Mouse (Mus musculus): ENCODE measurements around the gene Rffl. TPM values are rescaled to one million over a fixed set of nuclear protein-coding genes. Genes with fewer than 3 reads are reported as not detected.

Gene Rffl
- 17.9 and 19.5 TPM in 2 replicates for polyA plus RNA-seq (2014; fragmentation: Nextera tagmentation; extraction: Ambion mirVana)

DNA sequence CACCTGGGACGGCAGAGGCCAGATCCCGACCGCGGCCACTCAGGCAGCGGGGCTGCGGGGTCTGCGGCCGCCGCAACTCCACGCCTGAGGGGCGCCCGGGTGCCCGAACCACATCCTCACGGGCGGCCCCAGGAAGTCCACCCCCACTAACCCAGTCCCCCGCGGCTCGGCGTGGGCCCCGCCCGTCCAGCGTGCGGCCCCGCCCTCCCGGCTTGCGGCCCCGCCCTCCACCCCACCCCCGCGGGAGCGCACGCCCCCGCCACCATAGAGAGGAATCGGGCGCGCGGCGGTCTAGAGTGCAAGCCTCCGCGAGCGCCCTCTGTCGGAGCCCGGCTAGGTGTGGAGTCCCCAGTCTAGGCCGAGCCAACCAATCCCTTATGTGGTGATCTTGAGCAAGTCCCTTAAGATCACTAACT lies at the start of gene Rffl:
Rffl (minus strand) TSS at position 180 of the 416 bp plus-strand sequence.
- no peaks in the 10 kb centered on the region for H3K4me1 ChIP-seq (ENCODE audit: control insufficient read depth, insufficient read depth, low read length)
- peak within 1 kb of the TSS; percentile 52; the same call in 1 of the 2 replicates for H3K27ac ChIP-seq (ENCODE audit: low read length)
- peak within 1 kb of the TSS; percentile 61 for H3K9ac ChIP-seq (replicated peaks; ENCODE audit: low read depth, low read length)
- H3K9me3 ChIP-seq (ENCODE audit: control insufficient read depth, low read depth, low read length): no peaks in the 10 kb centered on the region
- no peaks in the 10 kb centered on the region for H3K36me3 ChIP-seq (ENCODE audit: control insufficient read depth, insufficient read depth, low read length)
- H3K4me3 ChIP-seq (ENCODE audit: low read depth, low read length): peak within 1 kb of the TSS; percentile 77
- 1% methylated on average over 43 of the region's 43 CpGs for WGBS
- peak; percentile 95 for ATAC-seq (ENCODE audit: insufficient number of reproducible peaks, insufficient read depth, low FRiP score, low read depth)
- peak within 1 kb of the TSS; percentile 72 for H3K4me2 ChIP-seq (replicated peaks; ENCODE audit: low read depth, low read length)
- H3K27me3 ChIP-seq (ENCODE audit: control insufficient read depth, insufficient read depth, low read length): no peaks in the 10 kb centered on the region

GRCm38 (mm10) chr11:82920768-82921167 lies 49.8 kb upstream of the Rffl start:
- no peak for ATAC-seq (ENCODE audit: insufficient number of reproducible peaks, insufficient read depth, low FRiP score, low read depth)
- Histone ChIP-seq H3K9me3 (ENCODE audit: control insufficient read depth, low read depth, low read length) (no peaks in the 10 kb centered on the region), H3K4me1 (ENCODE audit: control insufficient read depth, insufficient read depth, low read length) (no peaks in the 10 kb centered on the region), H3K27me3 (ENCODE audit: control insufficient read depth, insufficient read depth, low read length) (no peaks in the 10 kb centered on the region), H3K27ac (ENCODE audit: low read length) (no peak overlapping the region), H3K36me3 (ENCODE audit: control insufficient read depth, insufficient read depth, low read length) (no peaks in the 10 kb centered on the region), H3K9ac (replicated peaks; ENCODE audit: low read depth, low read length) (no peak overlapping the region), H3K4me2 (replicated peaks; ENCODE audit: low read depth, low read length) (no peak overlapping the region), H3K4me3 (ENCODE audit: low read depth, low read length) (no peak overlapping the region)
- WGBS: 37% methylated on average over 10 of the region's 10 CpGs

GRCm38 (mm10) chr11:82914711-82915352 lies 43.8 kb upstream of the Rffl start:
- H3K4me2 ChIP-seq (replicated peaks; ENCODE audit: low read depth, low read length): no peak overlapping the region; the same call in 1 of the 2 replicates
- no peaks in the 10 kb centered on the region for H3K27me3 ChIP-seq (ENCODE audit: control insufficient read depth, insufficient read depth, low read length)
- no peaks in the 10 kb centered on the region for H3K9me3 ChIP-seq (ENCODE audit: control insufficient read depth, low read depth, low read length)
- 9% methylated on average over 16 of the region's 16 CpGs for WGBS
- no peak for ATAC-seq (ENCODE audit: insufficient number of reproducible peaks, insufficient read depth, low FRiP score, low read depth)
- no peak overlapping the region for H3K4me3 ChIP-seq (ENCODE audit: low read depth, low read length)
- no peaks in the 10 kb centered on the region for H3K4me1 ChIP-seq (ENCODE audit: control insufficient read depth, insufficient read depth, low read length)
- no peak overlapping the region for H3K27ac ChIP-seq (ENCODE audit: low read length)
- H3K36me3 ChIP-seq (ENCODE audit: control insufficient read depth, insufficient read depth, low read length): no peaks in the 10 kb centered on the region
- no peak overlapping the region for H3K9ac ChIP-seq (replicated peaks; ENCODE audit: low read depth, low read length)

GRCm38 (mm10) chr11:82910679-82911389 lies 39.8 kb upstream of the Rffl start:
- Histone ChIP-seq H3K9ac (replicated peaks; ENCODE audit: low read depth, low read length) (no peak overlapping the region), H3K36me3 (ENCODE audit: control insufficient read depth, insufficient read depth, low read length) (no peaks in the 10 kb centered on the region; the same call in none of the 2 replicates), H3K27me3 (ENCODE audit: control insufficient read depth, insufficient read depth, low read length) (no peaks in the 10 kb centered on the region), H3K9me3 (ENCODE audit: control insufficient read depth, low read depth, low read length) (no peaks in the 10 kb centered on the region), H3K4me1 (ENCODE audit: control insufficient read depth, insufficient read depth, low read length) (peaks cover 7% of the 10 kb centered on the region; the same call in 1 of the 2 replicates), H3K27ac (ENCODE audit: low read length) (no peak overlapping the region), H3K4me2 (replicated peaks; ENCODE audit: low read depth, low read length) (no peak overlapping the region), H3K4me3 (ENCODE audit: low read depth, low read length) (no peak overlapping the region)
- WGBS: 65% methylated on average over 11 of the region's 11 CpGs
- no peak for ATAC-seq (ENCODE audit: insufficient number of reproducible peaks, insufficient read depth, low FRiP score, low read depth)

- no peak within 1 kb of the TSS for H3K9ac ChIP-seq (replicated peaks; ENCODE audit: low read depth, low read length)
- no peak within 1 kb of the TSS for H3K27ac ChIP-seq (ENCODE audit: low read length)
- peaks cover 7% of the 10 kb centered on the region; the same call in 1 of the 2 replicates for H3K4me1 ChIP-seq (ENCODE audit: control insufficient read depth, insufficient read depth, low read length)
- no peaks in the 10 kb centered on the region for H3K9me3 ChIP-seq (ENCODE audit: control insufficient read depth, low read depth, low read length)
- peaks cover 6% of the 10 kb centered on the region for H3K36me3 ChIP-seq (ENCODE audit: control insufficient read depth, insufficient read depth, low read length)
- no peaks in the 10 kb centered on the region for H3K27me3 ChIP-seq (ENCODE audit: control insufficient read depth, insufficient read depth, low read length)
- ATAC-seq (ENCODE audit: insufficient number of reproducible peaks, insufficient read depth, low FRiP score, low read depth): no peak
- WGBS: 86% methylated on average over 4 of the region's 4 CpGs
- no peak within 1 kb of the TSS for H3K4me3 ChIP-seq (ENCODE audit: low read depth, low read length)
- H3K4me2 ChIP-seq (replicated peaks; ENCODE audit: low read depth, low read length): no peak within 1 kb of the TSS
Measured at GRCm38 (mm10) chr11:82910250-82910649, 39.2 kb upstream of the Rffl start, which contains the start of gene Unc45b. Gene Unc45b (plus strand): TSS chr11:82910550.

DNA sequence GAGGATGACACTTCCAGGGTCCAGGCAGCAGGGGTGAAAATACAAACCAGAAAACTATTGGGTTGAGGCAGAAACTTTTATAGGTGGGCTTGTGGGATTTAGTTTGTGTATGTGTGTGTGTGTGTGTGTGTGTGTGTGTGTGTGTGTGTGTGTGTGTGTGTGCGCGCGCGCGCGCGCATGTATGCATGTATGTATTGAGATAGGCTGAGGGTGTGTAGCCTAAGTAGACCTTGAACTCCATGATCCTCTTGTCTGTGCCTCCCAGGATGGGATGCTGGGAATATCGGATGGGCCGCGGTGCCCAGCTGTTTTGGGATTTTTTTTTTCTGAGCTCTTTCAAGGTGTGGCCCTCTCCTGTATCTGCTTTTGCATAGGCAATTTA lies 37.6 kb upstream of the Rffl start:
- H3K4me1 ChIP-seq (ENCODE audit: control insufficient read depth, insufficient read depth, low read length): peaks cover 7% of the 10 kb centered on the region; the same call in 1 of the 2 replicates
- ATAC-seq (ENCODE audit: insufficient number of reproducible peaks, insufficient read depth, low FRiP score, low read depth): no peak
- H3K36me3 ChIP-seq (ENCODE audit: control insufficient read depth, insufficient read depth, low read length): peaks cover 22% of the 10 kb centered on the region
- WGBS: 51% methylated on average over 10 of the region's 10 CpGs
- H3K9ac ChIP-seq (replicated peaks; ENCODE audit: low read depth, low read length): no peak overlapping the region
- peak overlapping the region; percentile 62 for H3K4me2 ChIP-seq (replicated peaks; ENCODE audit: low read depth, low read length)
- H3K9me3 ChIP-seq (ENCODE audit: control insufficient read depth, low read depth, low read length): no peaks in the 10 kb centered on the region
- no peak overlapping the region for H3K27ac ChIP-seq (ENCODE audit: low read length)
- H3K27me3 ChIP-seq (ENCODE audit: control insufficient read depth, insufficient read depth, low read length): no peaks in the 10 kb centered on the region
- H3K4me3 ChIP-seq (ENCODE audit: low read depth, low read length): peak overlapping the region; percentile 71; the same call in 1 of the 2 replicates

DNA sequence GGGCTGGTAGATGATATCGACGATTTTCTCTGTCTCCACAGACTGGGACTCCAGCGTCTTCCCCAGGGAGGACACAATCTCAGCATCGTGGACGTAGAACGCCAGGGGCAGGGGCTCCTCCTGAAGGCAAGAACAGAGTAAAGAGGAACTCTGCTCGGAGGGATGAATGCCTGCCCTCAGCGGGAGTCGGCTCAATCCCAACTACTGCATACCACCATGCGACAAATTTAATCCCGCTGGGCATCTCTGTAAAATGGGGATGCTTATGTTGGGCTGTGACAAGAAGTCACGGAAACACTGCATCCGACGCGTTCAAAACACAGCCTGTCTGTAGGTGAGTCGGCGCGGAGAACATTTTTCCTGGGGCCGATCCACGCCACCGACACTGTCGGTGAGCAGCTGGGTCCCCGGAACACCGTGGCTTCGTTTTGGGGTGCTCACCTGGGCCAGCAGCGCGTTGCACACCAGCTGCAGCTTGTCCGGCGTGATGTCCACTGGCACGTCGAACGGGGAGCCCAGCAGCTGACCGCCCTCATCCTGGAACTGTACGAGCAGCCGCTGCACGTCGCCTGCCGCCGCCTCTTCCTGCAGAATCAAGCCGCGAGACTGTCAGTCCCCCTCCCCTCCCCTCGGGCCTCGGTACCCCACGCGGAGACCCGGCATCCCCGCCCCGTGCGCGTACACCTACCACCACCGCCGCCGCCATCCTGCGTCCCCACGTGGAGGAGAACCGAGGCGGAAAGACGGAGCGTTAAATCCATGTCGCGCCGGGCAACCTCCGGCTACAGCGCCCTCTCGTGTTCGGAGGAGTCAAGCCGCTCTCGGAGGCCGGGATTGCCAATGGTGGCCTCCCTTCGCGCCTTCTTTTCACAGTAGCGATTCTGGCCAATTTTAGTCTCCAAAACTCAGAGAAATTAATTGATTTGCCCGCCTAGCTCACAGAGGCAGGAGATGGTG lies 36.9 kb upstream of the Rffl start, which contains the start of gene Nle1:
Nle1 (minus strand) TSS at position 761 of the 957 bp plus-strand sequence.
- WGBS: 1% methylated on average over 73 of the region's 73 CpGs
- H3K4me3 ChIP-seq (ENCODE audit: low read depth, low read length): peak within 1 kb of the TSS; percentile 71
- ATAC-seq (ENCODE audit: insufficient number of reproducible peaks, insufficient read depth, low FRiP score, low read depth): peak; percentile 73; the same call in 1 of the 2 replicates
- H3K9ac ChIP-seq (replicated peaks; ENCODE audit: low read depth, low read length): peak within 1 kb of the TSS; percentile 71
- peaks cover 27% of the 10 kb centered on the region for H3K36me3 ChIP-seq (ENCODE audit: control insufficient read depth, insufficient read depth, low read length)
- H3K4me1 ChIP-seq (ENCODE audit: control insufficient read depth, insufficient read depth, low read length): peaks cover 7% of the 10 kb centered on the region; the same call in 1 of the 2 replicates
- peak within 1 kb of the TSS; percentile 62 for H3K4me2 ChIP-seq (replicated peaks; ENCODE audit: low read depth, low read length)
- no peaks in the 10 kb centered on the region for H3K9me3 ChIP-seq (ENCODE audit: control insufficient read depth, low read depth, low read length)
- H3K27ac ChIP-seq (ENCODE audit: low read length): no peak within 1 kb of the TSS
- no peaks in the 10 kb centered on the region for H3K27me3 ChIP-seq (ENCODE audit: control insufficient read depth, insufficient read depth, low read length)

- H3K9me3 ChIP-seq (ENCODE audit: control insufficient read depth, low read depth, low read length): no peaks in the 10 kb centered on the region
- ATAC-seq (ENCODE audit: insufficient number of reproducible peaks, insufficient read depth, low FRiP score, low read depth): no peak
- 94% methylated on average over 5 of the region's 5 CpGs for WGBS
- H3K4me1 ChIP-seq (ENCODE audit: control insufficient read depth, insufficient read depth, low read length): peaks cover 7% of the 10 kb centered on the region; the same call in 1 of the 2 replicates
- H3K27ac ChIP-seq (ENCODE audit: low read length): no peak overlapping the region
- no peaks in the 10 kb centered on the region for H3K27me3 ChIP-seq (ENCODE audit: control insufficient read depth, insufficient read depth, low read length)
- H3K36me3 ChIP-seq (ENCODE audit: control insufficient read depth, insufficient read depth, low read length): peaks cover 47% of the 10 kb centered on the region
- no peak overlapping the region for H3K9ac ChIP-seq (replicated peaks; ENCODE audit: low read depth, low read length)
- H3K4me2 ChIP-seq (replicated peaks; ENCODE audit: low read depth, low read length): no peak overlapping the region
- H3K4me3 ChIP-seq (ENCODE audit: low read depth, low read length): no peak overlapping the region
Measured at GRCm38 (mm10) chr11:82905816-82906215, 34.8 kb upstream of the Rffl start.

All from stomach, embryonic 14.5 days (tissue).